Mouse (Mus musculus): ENCODE results near the gene Zfp248. TPM values are rescaled to one million over a fixed set of nuclear protein-coding genes. Genes with fewer than 3 reads are reported as not detected.

The Zfp248 gene
- 9.8 and 11.0 TPM in 2 replicates for polyA plus RNA-seq (2016; fragmentation: Nextera tagmentation; extraction: Ambion mirVana)

DNA sequence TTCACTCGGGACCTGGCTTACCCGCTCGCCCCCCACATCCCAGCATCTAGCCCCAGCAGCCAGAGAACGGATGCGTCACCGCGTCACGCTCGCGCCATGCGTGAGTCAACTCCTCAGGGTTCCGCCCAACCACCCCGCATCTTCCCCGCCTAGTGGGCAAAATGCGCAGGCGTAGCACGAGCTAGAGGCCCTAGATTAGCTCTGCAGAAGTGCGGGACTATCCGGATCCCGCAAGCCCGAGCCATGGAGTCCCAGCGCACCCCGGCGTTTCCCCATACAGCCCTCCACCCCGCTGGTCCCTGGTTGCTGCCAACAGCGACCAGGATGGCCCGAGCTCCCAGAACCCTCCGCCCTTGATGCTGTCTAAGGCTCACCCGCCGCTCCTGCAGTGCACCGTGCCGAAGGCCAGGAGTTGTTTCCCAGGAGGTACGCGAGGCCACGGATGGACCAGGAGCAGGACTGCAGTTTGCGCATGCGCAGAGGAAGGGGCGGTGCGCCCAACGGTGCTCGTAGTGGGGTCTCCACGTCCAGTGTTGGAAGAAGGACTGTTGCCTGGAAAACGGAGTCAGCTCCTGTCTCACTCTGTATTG is at the start of gene Zfp248:
Gene Zfp248, minus strand, starts transcription at position 487 of the 590 bp plus-strand sequence.
- Histone ChIP-seq H3K36me3 (peaks cover 12% of the 10 kb centered on the region), H3K4me1 (peaks cover 23% of the 10 kb centered on the region), H3K4me3 (peak within 1 kb of the TSS; percentile 83), H3K27ac (replicated peaks) (peak within 1 kb of the TSS; percentile 96), H3K9me3 (replicated peaks) (no peaks in the 10 kb centered on the region), H3K27me3 (ENCODE audit: low read depth, poor library complexity, severe bottlenecking) (no peaks in the 10 kb centered on the region; the same call in 1 of the 2 replicates)
- under 1% methylated on average over 43 of the region's 43 CpGs for WGBS
- DNase-seq (ENCODE audit: low spot score), result peak; percentile 91

DNA sequence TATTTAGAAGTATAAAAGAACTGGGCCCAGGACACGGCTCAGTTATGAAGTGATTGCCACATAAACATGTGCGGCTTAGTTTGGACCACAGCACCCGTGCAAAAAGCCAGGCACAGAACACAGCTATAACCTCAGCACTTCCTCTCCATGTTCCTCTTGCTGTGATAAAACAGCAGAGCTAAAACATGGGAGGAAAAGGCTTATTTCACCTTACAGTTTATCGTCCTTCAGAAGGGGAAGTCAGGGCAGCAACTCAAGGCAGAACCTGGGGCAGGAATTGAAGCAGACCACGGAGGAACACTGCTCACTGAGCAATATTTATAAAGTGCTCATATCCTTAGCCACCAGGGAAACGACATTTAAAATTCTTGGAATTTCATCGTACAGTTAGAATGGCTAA is 43.7 kb upstream of the Zfp248 start:
- Histone ChIP-seq H3K4me3 (no peak overlapping the region), H3K27me3 (ENCODE audit: low read depth, poor library complexity, severe bottlenecking) (no peaks in the 10 kb centered on the region), H3K4me1 (no peaks in the 10 kb centered on the region), H3K9me3 (replicated peaks) (no peaks in the 10 kb centered on the region), H3K27ac (replicated peaks) (no peak overlapping the region), H3K36me3 (peaks cover 41% of the 10 kb centered on the region)
- 92% methylated on average over 7 of the region's 7 CpGs for WGBS
- no peak for DNase-seq (ENCODE audit: low spot score)

DNA sequence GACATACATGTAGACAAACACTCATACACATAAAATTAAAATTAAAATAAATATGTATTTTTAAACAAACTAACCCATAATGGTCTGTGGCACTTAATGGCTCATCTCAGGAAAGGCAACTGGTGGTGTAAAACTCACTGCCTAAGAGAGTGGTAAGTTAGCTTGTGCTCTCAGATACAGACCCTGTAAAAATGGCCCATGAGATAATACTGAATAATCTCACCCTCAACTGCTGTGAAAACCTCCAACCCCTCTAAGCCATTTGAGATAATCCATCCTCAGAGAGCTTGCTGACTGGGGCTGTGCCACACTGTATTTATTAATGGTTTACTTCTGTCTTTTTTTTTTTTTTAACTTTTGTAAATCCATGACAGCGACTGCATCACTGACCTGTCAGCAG is 26.8 kb upstream of the Zfp248 start:
- H3K4me1 ChIP-seq, result peaks cover 27% of the 10 kb centered on the region
- H3K4me3 ChIP-seq, result no peak overlapping the region
- 86% methylated on average over 1 of the region's 1 CpGs for WGBS
- peaks cover 46% of the 10 kb centered on the region for H3K27me3 ChIP-seq (ENCODE audit: low read depth, poor library complexity, severe bottlenecking)
- no peaks in the 10 kb centered on the region for H3K9me3 ChIP-seq (replicated peaks)
- H3K27ac ChIP-seq (replicated peaks), result no peak overlapping the region
- no peak for DNase-seq (ENCODE audit: low spot score)
- H3K36me3 ChIP-seq, result no peaks in the 10 kb centered on the region

DNA sequence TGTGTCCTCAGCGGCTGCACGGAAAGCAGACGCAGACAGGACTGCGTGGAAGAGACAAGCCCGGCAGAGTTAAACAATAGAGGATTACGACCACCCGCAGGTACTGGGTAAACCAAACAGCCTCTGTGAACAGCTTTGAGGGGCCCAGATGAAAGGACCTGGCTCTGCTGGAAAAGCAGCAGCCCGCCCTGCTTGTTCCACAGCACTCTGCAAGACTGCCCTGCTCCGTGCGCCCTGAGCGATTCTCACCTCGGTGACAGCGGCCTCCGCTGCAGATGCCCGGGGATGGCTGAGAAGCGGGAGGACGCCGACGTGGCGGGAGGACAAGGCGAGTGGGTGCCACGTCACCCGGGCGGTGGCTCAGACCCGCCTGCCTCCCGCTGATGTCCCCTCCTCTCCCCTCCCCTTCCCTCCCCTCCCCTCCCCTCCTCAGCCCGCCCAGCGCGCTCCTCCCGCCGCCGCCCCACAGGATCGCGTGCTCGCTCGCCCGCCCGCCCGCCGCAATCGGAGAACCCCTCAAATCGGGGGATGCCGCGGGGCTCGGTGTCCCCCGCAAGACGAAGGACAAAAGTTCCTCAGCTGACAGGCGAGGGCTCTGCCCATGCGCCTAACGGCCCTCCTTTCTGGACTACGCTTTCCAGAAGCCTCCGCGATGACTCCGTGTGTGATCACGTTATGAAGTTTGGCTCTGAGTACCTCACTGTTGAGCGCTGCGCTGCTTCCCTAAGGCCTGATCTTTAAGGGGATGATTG is 23.8 kb upstream of the Zfp248 start, which contains the start of gene Zfp9:
Gene Zfp9, minus strand, starts transcription at position 364 of the 752 bp plus-strand sequence.
- peaks cover 75% of the 10 kb centered on the region for H3K27me3 ChIP-seq (ENCODE audit: low read depth, poor library complexity, severe bottlenecking)
- peaks cover 33% of the 10 kb centered on the region for H3K4me1 ChIP-seq
- DNase-seq (ENCODE audit: low spot score), result peak; percentile 84
- peak within 1 kb of the TSS; percentile 92 for H3K27ac ChIP-seq (replicated peaks)
- peaks cover 6% of the 10 kb centered on the region for H3K36me3 ChIP-seq
- H3K4me3 ChIP-seq, result peak within 1 kb of the TSS; percentile 67
- H3K9me3 ChIP-seq (replicated peaks), result no peaks in the 10 kb centered on the region
- under 1% methylated on average over 38 of the region's 57 CpGs for whole genome bisulfite sequencing

DNA sequence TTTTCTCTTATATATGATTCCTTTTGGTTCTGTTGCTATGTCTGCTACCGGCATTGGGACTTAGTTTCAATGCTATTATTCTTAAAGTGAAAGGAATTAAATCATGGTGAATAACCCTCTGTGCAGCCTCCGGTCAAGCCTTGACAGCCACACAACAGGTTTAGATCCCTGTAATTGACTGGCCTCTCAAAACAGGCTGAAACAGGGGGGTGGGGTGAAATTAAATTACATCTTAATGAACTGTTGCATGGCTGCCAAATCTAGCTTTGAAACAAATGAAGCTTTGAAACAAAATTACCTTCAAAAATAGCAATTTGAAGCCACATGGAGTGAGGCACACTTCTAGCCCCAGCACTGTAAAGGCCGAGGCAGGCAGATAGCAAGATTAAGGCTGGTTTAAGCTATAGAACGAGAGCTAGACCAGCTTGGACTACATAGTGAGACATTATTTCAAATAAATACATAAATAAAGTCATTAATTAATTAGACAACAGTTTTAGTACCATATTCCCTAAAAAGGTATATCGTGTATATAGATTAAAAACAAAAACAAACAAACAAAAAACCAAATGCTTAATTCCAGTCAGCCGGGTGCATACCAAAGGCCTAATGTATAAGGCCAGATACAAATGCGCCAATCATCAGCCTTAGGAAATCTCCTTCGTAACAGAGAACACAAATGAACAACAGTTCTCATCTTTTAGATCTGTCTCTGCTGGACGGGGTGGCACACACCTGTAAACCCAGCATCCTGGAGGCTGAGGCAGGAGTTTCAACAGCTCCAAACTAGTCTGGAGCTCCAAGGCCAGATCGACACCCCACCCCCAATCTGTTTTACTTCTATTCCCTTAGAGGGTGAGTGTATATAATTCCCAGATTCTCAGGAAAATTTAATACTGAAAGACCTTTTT is 22.8 kb upstream of the Zfp248 start:
- peaks cover 72% of the 10 kb centered on the region for H3K27me3 ChIP-seq (ENCODE audit: low read depth, poor library complexity, severe bottlenecking)
- DNase-seq (ENCODE audit: low spot score), result peak; percentile 29
- H3K27ac ChIP-seq (replicated peaks), result peak overlapping the region; percentile 92
- no peaks in the 10 kb centered on the region for H3K9me3 ChIP-seq (replicated peaks)
- peak overlapping the region; percentile 67 for H3K4me3 ChIP-seq
- 21% methylated on average over 10 of the region's 10 CpGs for WGBS
- H3K4me1 ChIP-seq, result peaks cover 33% of the 10 kb centered on the region
- peaks cover 6% of the 10 kb centered on the region for H3K36me3 ChIP-seq

DNA sequence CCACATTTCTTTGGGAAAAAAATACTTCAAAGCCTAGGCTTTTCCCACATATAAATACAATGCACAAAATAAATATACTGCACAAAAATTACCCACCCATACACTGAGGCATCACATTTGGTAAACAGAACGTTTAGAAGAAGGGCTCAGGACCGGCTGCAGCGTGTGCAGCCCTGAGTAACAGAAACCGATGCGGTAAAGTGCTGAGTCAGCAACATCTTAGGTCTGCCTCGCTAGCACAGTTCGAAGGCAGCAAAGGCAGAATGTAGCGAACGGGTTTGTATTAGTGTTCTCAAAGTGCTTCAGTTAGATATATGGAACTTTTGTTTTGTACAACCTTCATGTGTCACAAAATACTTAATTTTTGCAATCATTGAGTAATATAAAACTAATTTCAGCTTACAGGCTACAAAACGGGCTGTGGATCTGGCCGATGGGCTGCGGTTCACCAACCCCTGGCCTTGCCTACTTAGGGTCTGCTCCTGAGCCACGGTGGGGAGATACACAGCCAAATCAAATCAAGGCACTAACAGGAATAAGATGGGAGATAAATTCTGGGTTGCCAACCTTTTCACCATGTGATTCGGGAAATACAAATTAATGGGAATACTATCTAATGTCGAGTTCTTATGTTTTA is 6.9 kb upstream of the Zfp248 start:
- H3K4me1 ChIP-seq, result 0 out of 2 replicates have a peak, but pooled peaks cover 5% of the 10 kb centered on the region
- 85% methylated on average over 15 of the region's 15 CpGs for WGBS
- no peak for DNase-seq (ENCODE audit: low spot score)
- peaks cover 27% of the 10 kb centered on the region for H3K36me3 ChIP-seq
- peaks cover 9% of the 10 kb centered on the region; the same call in 1 of the 2 replicates for H3K27me3 ChIP-seq (ENCODE audit: low read depth, poor library complexity, severe bottlenecking)
- H3K4me3 ChIP-seq, result no peak overlapping the region
- no peak overlapping the region for H3K27ac ChIP-seq (replicated peaks)
- no peaks in the 10 kb centered on the region for H3K9me3 ChIP-seq (replicated peaks)

DNA sequence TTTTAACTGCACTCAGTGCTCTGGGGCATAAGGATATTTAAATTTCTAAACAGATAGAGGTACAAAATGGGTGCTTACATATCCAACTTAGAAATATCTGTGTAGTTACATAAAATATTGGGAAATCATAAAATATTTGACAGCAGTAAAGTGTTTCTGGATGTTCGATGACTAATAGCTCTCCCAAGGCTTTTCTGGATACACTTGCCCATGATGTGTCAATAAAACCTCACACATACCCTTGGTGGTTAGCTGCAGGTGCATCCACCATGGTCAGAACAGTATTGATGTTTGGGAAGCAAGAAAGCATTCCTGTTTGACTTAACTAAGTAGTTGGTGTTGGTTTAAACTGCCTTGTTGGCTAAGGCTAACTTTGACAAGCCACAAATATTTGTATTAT is 2.4 kb upstream of the Zfp248 start:
- WGBS, result 91% methylated on average over 1 of the region's 1 CpGs
- Histone ChIP-seq H3K4me3 (no peak overlapping the region), H3K9me3 (replicated peaks) (no peaks in the 10 kb centered on the region), H3K27me3 (ENCODE audit: low read depth, poor library complexity, severe bottlenecking) (no peaks in the 10 kb centered on the region; the same call in 1 of the 2 replicates), H3K4me1 (peaks cover 23% of the 10 kb centered on the region), H3K27ac (replicated peaks) (no peak overlapping the region), H3K36me3 (no peaks in the 10 kb centered on the region)
- no peak for DNase-seq (ENCODE audit: low spot score)

DNA sequence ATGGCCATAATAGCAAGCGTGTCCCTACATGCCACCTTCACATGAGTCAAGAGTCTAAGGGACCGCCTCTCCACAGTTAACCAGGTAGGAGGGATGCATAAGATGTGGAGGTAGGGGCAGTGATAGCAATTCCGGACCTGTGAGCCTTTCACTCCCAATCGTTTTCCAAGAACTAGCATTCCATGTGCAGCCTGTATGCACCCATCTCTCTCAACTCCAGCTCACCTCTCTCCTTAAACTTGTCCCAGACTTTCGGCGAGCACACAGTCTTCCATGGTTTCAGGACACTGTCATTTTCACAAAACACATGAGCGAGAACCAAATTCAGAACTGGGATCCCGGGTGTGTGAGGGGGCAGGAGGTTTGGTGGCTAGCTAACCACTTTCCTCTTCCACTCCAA is 876 bp downstream of the Zfp248 start:
- H3K4me1 ChIP-seq, result peaks cover 23% of the 10 kb centered on the region
- H3K9me3 ChIP-seq (replicated peaks), result no peaks in the 10 kb centered on the region
- no peaks in the 10 kb centered on the region; the same call in 1 of the 2 replicates for H3K27me3 ChIP-seq (ENCODE audit: low read depth, poor library complexity, severe bottlenecking)
- peak overlapping the region; percentile 83 for H3K4me3 ChIP-seq
- H3K27ac ChIP-seq (replicated peaks), result peak overlapping the region; percentile 96
- H3K36me3 ChIP-seq, result peaks cover 12% of the 10 kb centered on the region
- 53% methylated on average over 8 of the region's 8 CpGs for WGBS
- DNase-seq (ENCODE audit: low spot score), result peak; percentile 15

DNA sequence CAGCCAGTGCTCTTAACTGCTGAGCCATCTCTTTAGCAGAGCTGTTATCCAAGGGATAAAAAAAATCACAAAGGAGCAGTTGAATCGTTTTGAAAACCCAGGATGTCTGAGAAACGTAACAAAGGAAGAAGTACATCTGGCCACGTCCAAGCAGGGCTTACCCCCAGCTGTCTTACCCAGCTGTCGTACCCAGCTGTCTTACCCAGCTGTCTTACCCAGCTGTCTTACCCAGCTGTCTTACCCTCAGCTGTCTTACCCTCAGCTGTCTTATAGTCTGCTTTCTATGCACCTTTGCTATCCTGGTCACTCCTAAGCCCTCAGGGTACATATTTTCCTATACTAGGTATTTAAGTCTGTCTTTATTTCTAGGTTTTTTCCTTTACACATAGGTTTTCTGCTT is 23.8 kb downstream of the Zfp248 start:
- H3K36me3 ChIP-seq, result peaks cover 58% of the 10 kb centered on the region
- peaks cover 14% of the 10 kb centered on the region for H3K9me3 ChIP-seq (replicated peaks)
- no peak overlapping the region for H3K4me3 ChIP-seq
- H3K4me1 ChIP-seq, result no peaks in the 10 kb centered on the region
- no peak overlapping the region for H3K27ac ChIP-seq (replicated peaks)
- no peaks in the 10 kb centered on the region for H3K27me3 ChIP-seq (ENCODE audit: low read depth, poor library complexity, severe bottlenecking)
- 90% methylated on average over 4 of the region's 4 CpGs for WGBS
- DNase-seq (ENCODE audit: low spot score), result no peak

DNA sequence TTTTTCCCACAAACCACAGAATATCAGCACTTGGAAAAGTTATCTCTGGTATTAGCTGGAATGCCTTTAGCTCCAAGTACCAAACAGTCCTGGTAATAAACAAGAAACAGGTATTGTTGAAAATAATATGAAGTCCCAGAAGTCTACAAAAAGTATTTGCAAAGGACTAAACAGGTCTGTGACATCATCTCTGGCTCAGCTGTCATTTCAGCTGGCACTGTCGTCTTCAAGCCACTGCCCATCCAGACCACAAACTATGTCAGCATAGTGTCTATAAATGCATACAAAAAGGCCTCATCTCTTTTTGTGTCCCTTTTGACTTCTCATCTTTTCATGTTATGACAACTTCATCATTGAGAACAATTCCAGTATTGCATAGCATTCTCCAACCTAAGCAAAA is 28.7 kb downstream of the Zfp248 start:
- H3K4me1 ChIP-seq, result no peaks in the 10 kb centered on the region
- no peaks in the 10 kb centered on the region for H3K27me3 ChIP-seq (ENCODE audit: low read depth, poor library complexity, severe bottlenecking)

DNA sequence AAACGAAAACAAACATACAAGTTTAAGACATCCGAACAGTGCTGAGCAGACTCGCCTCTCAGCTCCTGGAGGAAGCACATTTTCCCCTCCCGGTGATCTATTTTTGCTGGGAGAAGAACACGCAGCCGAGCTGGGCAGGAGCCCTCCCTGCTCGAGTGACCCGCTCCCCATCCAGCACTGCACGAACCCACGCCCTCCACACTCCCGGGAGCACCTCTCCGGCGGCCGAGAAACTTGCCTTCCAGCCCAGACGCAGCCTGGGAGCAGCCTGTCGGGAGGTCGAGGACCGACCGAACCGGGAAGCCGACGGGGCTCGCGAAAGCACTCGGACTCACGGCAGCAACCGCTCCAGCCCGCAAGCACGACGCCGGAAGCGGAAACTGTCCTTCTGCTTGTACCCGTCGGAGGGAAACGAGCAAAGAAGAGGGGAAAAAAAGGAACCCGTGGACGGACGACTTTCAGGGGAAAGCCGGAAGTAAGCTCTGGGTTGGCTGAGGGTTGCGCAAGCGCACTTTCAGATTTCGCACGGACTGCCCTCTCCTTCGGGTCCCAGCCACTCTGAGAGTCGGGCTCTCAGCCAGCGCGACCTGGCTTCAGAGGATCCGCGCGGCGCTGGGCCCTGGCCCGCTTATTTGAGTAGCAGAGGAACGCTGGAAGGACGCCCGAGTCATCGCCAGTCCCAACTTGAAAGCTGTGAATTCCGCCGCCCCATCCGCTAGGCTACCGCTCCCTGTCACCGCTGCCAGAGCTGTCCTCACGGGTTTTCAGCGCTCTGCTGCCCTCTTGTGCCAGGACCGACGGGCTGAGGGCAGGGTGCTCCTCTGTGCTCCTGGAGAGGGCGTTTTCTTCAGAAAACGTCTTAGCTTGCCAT is 36.0 kb downstream of the Zfp248 start, which contains the start of gene Bms1:
Gene Bms1, minus strand, starts transcription at position 425 of the 871 bp plus-strand sequence.
- under 1% methylated on average over 67 of the region's 67 CpGs for WGBS
- Histone ChIP-seq H3K27me3 (ENCODE audit: low read depth, poor library complexity, severe bottlenecking) (no peaks in the 10 kb centered on the region), H3K27ac (replicated peaks) (peak within 1 kb of the TSS; percentile 89), H3K36me3 (peaks cover 33% of the 10 kb centered on the region), H3K4me1 (peaks cover 16% of the 10 kb centered on the region), H3K4me3 (peak within 1 kb of the TSS; percentile 97), H3K9me3 (replicated peaks) (no peaks in the 10 kb centered on the region)
- peak; percentile 93 for DNase-seq (ENCODE audit: low spot score)

More for the DNA sequence above, 28.7 kb downstream of the Zfp248 start:
- DNase-seq (ENCODE audit: low spot score), result no peak
- Histone ChIP-seq H3K27ac (replicated peaks) (no peak overlapping the region), H3K9me3 (replicated peaks) (peaks cover 14% of the 10 kb centered on the region), H3K36me3 (peaks cover 47% of the 10 kb centered on the region), H3K4me3 (no peak overlapping the region)
- WGBS, result 84% methylated on average over 1 of the region's 1 CpGs

Data from midbrain, embryonic 10.5 days (tissue).